Mouse (Mus musculus) liver, adult 2 months (tissue): ENCODE measurements around the gene Kcnd2. TPM values are rescaled to one million over a fixed set of nuclear protein-coding genes. Genes with fewer than 3 reads are reported as not detected.

Source experiments
- DNase-seq: peaks from one replicate; pipeline ENCODE4 v3.0.0-alpha.2; 2011; ENCODE audit warnings: low read depth, low spot score; ENCODE audit errors: extremely low read depth
- H3K27ac ChIP-seq: fragments of 200-500 bp; replicated peaks from 2 replicates; pipeline ENCODE4 v1.5.1; 2012; ENCODE audit warnings: low read depth, mild to moderate bottlenecking, control low read depth, inconsistent platforms, low read length; ENCODE audit not compliant: insufficient read depth
- H3K27me3 ChIP-seq: fragments of 200-500 bp; 2 replicates; pipeline ENCODE4 v1.6.1; 2012; ENCODE audit warnings: mild to moderate bottlenecking, moderate library complexity, low read length, inconsistent platforms; ENCODE audit not compliant: control insufficient read depth, insufficient read depth
- H3K36me3 ChIP-seq: fragments of 200-500 bp; 2 replicates; pipeline ENCODE4 v1.6.1; 2012; ENCODE audit warnings: low read length, inconsistent platforms; ENCODE audit not compliant: control insufficient read depth, insufficient read depth
- H3K4me1 ChIP-seq: fragments of 200-500 bp; 2 replicates; pipeline ENCODE4 v1.6.1; 2011; ENCODE audit warnings: low read length; ENCODE audit not compliant: control insufficient read depth, insufficient read depth
- H3K4me3 ChIP-seq: fragments of 200-500 bp; 2 replicates; pipeline ENCODE4 v1.5.1; 2011; ENCODE audit warnings: low read depth, mild to moderate bottlenecking, control low read depth, low read length, moderate library complexity; ENCODE audit not compliant: insufficient read depth
- H3K79me2 ChIP-seq: fragments of 200-500 bp; 2 replicates; pipeline ENCODE4 v1.6.1; 2012; ENCODE audit warnings: inconsistent platforms, mild to moderate bottlenecking, low read length, moderate library complexity; ENCODE audit not compliant: control insufficient read depth, insufficient read depth
- H3K9ac ChIP-seq: fragments of 200-500 bp; 2 replicates; pipeline ENCODE4 v1.6.1; 2012; ENCODE audit warnings: low read depth, mild to moderate bottlenecking, control low read depth, inconsistent platforms, low read length
- CTCF ChIP-seq: fragments of 200-500 bp; IDR thresholded peaks from 2 replicates; pipeline ENCODE4 v1.5.1; 2011; ENCODE audit warnings: low read depth, low read length, control low read depth
- POLR2A ChIP-seq: fragments of 200-500 bp; IDR thresholded peaks from 2 replicates; pipeline ENCODE4 v1.6.1; 2011; ENCODE audit warnings: low read length, control low read depth; ENCODE audit not compliant: insufficient read depth; ENCODE audit errors: extremely low read depth
- WGBS: fragments of 180-500 bp; shearing (Covaris S2); methylation state at CpG from one replicate; pipeline ENCODE4 v1.1.7; 2018; 5-methylcytosine and 5-hydroxymethylcytosine counted together
- polyA plus RNA-seq: library from polyadenylated mRNA; depleted of rRNA; stranded (reverse); fragments of >200 nt; gene quantifications from 2 replicates; pipeline ENCODE4 v1.2.3, GENCODE M21; 2012
- total RNA-seq: library from RNA; depleted of rRNA; stranded (reverse); fragments of >200 nt; gene quantifications from 2 replicates; pipeline ENCODE4 v1.2.3, GENCODE M21; 2014

Gene Kcnd2
- total and polyA plus RNA-seq, 2 experiments = under 0.01 TPM; not detected in 1

GRCm38 (mm10) chr6:21277343-21277933, 62.1 kb downstream of the Kcnd2 start:
- Histone ChIP-seq H3K27me3 (no peaks in the 10 kb centered on the region), H3K4me1 (no peaks in the 10 kb centered on the region), H3K36me3 (no peaks in the 10 kb centered on the region), H3K9ac (no peak overlapping the region), H3K4me3 (no peak overlapping the region), H3K27ac (no peak overlapping the region), H3K79me2 (no peaks in the 10 kb centered on the region)
- DNase-seq = no peak
- 73% methylated on average over 6 of the region's 6 CpGs for WGBS
- TF ChIP-seq POLR2A (no peak), CTCF (no peak)

- no peak overlapping the region for H3K4me3 ChIP-seq
- TF ChIP-seq POLR2A (no peak), CTCF (no peak)
- no peak overlapping the region for H3K9ac ChIP-seq
- H3K79me2 ChIP-seq = no peaks in the 10 kb centered on the region
- no peaks in the 10 kb centered on the region for H3K27me3 ChIP-seq
- DNase-seq = no peak
- H3K27ac ChIP-seq = no peak overlapping the region
- no peaks in the 10 kb centered on the region for H3K4me1 ChIP-seq
- no peaks in the 10 kb centered on the region for H3K36me3 ChIP-seq
- WGBS = 81% methylated on average over 4 of the region's 4 CpGs
These were observed 89.6 kb downstream of the Kcnd2 start for GRCm38 (mm10) chr6:21304943-21305342.

- Histone ChIP-seq H3K9ac (no peak overlapping the region), H3K27ac (no peak overlapping the region), H3K4me3 (no peak overlapping the region), H3K36me3 (no peaks in the 10 kb centered on the region), H3K27me3 (no peaks in the 10 kb centered on the region), H3K79me2 (no peaks in the 10 kb centered on the region), H3K4me1 (no peaks in the 10 kb centered on the region)
- DNase-seq = no peak
- 88% methylated on average over 3 of the region's 3 CpGs for WGBS
- TF ChIP-seq POLR2A = no peak
- no peak for TF ChIP-seq CTCF
These were observed 94.9 kb downstream of the Kcnd2 start for GRCm38 (mm10) chr6:21310159-21310558.

DNA sequence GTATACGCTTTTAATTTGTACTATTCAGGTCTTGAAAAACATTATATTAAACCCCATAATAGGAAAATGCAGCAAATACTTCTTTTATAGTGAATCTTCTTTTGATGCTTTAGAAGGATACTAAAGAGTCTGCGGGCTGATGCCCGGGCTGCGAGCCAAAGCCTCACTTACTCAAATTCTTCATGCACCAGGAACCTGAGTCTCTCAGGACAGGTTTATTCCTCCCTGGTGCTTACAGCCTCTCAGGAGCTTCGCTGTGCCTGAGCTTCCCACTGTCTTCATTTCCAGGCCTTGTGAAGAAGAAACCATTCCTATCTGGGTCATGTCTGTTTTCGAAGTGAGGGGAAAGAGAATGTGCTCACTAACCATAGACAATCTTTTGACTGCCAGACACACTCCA, 106.1 kb downstream of the Kcnd2 start:
- Histone ChIP-seq H3K27me3 (no peaks in the 10 kb centered on the region), H3K9ac (no peak overlapping the region), H3K4me3 (no peak overlapping the region), H3K36me3 (no peaks in the 10 kb centered on the region), H3K79me2 (no peaks in the 10 kb centered on the region), H3K4me1 (no peaks in the 10 kb centered on the region), H3K27ac (no peak overlapping the region)
- TF ChIP-seq POLR2A (no peak), CTCF (no peak)
- no peak for DNase-seq
- WGBS = 85% methylated on average over 6 of the region's 6 CpGs

- Histone ChIP-seq H3K9ac (no peak overlapping the region), H3K4me1 (no peaks in the 10 kb centered on the region), H3K4me3 (no peak overlapping the region), H3K36me3 (no peaks in the 10 kb centered on the region), H3K79me2 (no peaks in the 10 kb centered on the region), H3K27ac (no peak overlapping the region), H3K27me3 (no peaks in the 10 kb centered on the region)
- 84% methylated on average over 4 of the region's 4 CpGs for WGBS
- no peak for DNase-seq
- TF ChIP-seq CTCF (no peak), POLR2A (no peak)
These were observed 106.9 kb downstream of the Kcnd2 start for GRCm38 (mm10) chr6:21322211-21322610.

DNA sequence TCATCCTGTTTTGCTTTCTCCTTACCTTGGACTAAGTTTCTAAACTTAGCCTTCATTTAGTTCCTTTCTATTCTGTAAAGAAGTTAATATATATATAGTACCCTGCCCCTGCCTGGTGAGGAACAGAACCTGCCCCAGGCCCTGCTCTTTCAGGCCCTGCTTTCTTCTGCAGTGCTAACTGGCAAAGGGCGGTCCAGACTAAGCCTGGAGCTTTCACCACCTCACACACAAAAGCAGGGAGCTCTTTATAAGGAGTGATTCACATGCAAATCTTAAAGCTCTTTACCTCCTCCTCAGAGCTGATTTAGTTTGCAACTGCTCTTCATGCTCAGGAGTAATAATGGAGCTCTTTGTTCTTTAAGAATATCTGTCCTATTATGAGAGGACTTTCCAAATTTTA, 109.9 kb downstream of the Kcnd2 start:
- Histone ChIP-seq H3K9ac (no peak overlapping the region), H3K4me3 (no peak overlapping the region), H3K4me1 (no peaks in the 10 kb centered on the region), H3K27ac (no peak overlapping the region), H3K36me3 (no peaks in the 10 kb centered on the region), H3K79me2 (no peaks in the 10 kb centered on the region), H3K27me3 (no peaks in the 10 kb centered on the region)
- no peak for DNase-seq
- 44% methylated on average over 1 of the region's 1 CpGs for WGBS
- no peak for TF ChIP-seq CTCF
- TF ChIP-seq POLR2A = no peak
